Mouse (Mus musculus) CH12.LX (cell line): ENCODE measurements at regions not wholly inside any gene's neighbourhood (a gene's known extent, or its start where the extent isn't known, plus 50 kb on each side); places are given as distances from the start of the nearest gene placed in this dataset.

Source experiments
- DNase-seq: peaks from one replicate; pipeline ENCODE4 v3.0.0-alpha.2; 2013; ENCODE audit errors: extremely low read depth
- H3K27ac ChIP-seq: 2 replicates; pipeline ENCODE4 v1.5.1; 2012; ENCODE audit warnings: low read depth, mild to moderate bottlenecking, control low read depth, moderate library complexity; ENCODE audit not compliant: insufficient read depth
- H3K27me3 ChIP-seq: replicated peaks from 2 replicates; pipeline ENCODE3; 2012; ENCODE audit warnings: inconsistent platforms
- H3K36me3 ChIP-seq, 2 experiments: replicated peaks in 1 of 2; 2 replicates each; pipeline versions ENCODE3 to v1.6.1; 2012; ENCODE audit warnings: inconsistent platforms in 1 of 2, low read length in 1 of 2, mild to moderate bottlenecking in 1 of 2, mixed read lengths in 1 of 2, moderate library complexity in 1 of 2; ENCODE audit not compliant: control insufficient read depth in 1 of 2, insufficient read depth in 1 of 2
- H3K4me1 ChIP-seq, 2 experiments: 2 replicates each; pipeline ENCODE4 v1.6.1; 2012; ENCODE audit warnings: inconsistent platforms in 1 of 2, moderate library complexity in 1 of 2; ENCODE audit not compliant: insufficient read depth in 2 of 2, control insufficient read depth in 1 of 2
- H3K4me2 ChIP-seq: 2 replicates; pipeline ENCODE4 v1.6.1; 2012; ENCODE audit warnings: low read depth, mild to moderate bottlenecking, control low read depth; ENCODE audit not compliant: poor library complexity, insufficient read depth, severe bottlenecking
- H3K4me3 ChIP-seq, 3 experiments: fragments of 150-350 bp in 1 of 3; sonication (generic) in 1 of 3; replicated peaks in 1 of 3; 2 replicates each; pipeline versions ENCODE3 to v1.5.1; 2011 to 2012; ENCODE audit warnings: low read depth in 2 of 3, low read length in 2 of 3, mild to moderate bottlenecking in 2 of 3, moderate library complexity in 2 of 3, control low read depth in 1 of 3, improper control_type of control experiment in 1 of 3, inconsistent platforms in 1 of 3, mixed read lengths in 1 of 3; ENCODE audit not compliant: poor library complexity in 1 of 3
- H3K79me2 ChIP-seq: replicated peaks from 2 replicates; pipeline ENCODE4 v1.6.1; 2012; ENCODE audit warnings: mild to moderate bottlenecking, moderate library complexity; ENCODE audit not compliant: control insufficient read depth, poor library complexity, insufficient read depth, severe bottlenecking; ENCODE audit errors: extremely low read depth
- H3K9ac ChIP-seq: 2 replicates; pipeline ENCODE4 v1.6.1; 2012; ENCODE audit warnings: low read depth, mild to moderate bottlenecking, control low read depth, moderate library complexity; ENCODE audit not compliant: insufficient read depth
- H3K9me3 ChIP-seq: replicated peaks from 2 replicates; pipeline ENCODE3; 2012; ENCODE audit warnings: low read length, inconsistent platforms, mixed read lengths
- BHLHE40 ChIP-seq: IDR thresholded peaks from 2 replicates; pipeline ENCODE4 v1.6.1; 2011; ENCODE audit warnings: mild to moderate bottlenecking, low read depth, low read length, improper control_type of control experiment
- CHD1 ChIP-seq: IDR thresholded peaks from 2 replicates; pipeline ENCODE4 v1.6.1; 2012; ENCODE audit warnings: low read depth, low read length, improper control_type of control experiment, inconsistent platforms
- CTCF ChIP-seq, 2 experiments: IDR thresholded peaks in 1 of 2; conservative IDR thresholded peaks in 1 of 2; 2 replicates each; pipeline ENCODE4 v1.5.1; 2011 to 2012; ENCODE audit warnings: low read depth in 2 of 2, low read length in 2 of 2, improper control_type of control experiment in 1 of 2, inconsistent platforms in 1 of 2, mild to moderate bottlenecking in 1 of 2, moderate library complexity in 1 of 2
- E2F4 ChIP-seq: IDR thresholded peaks from 2 replicates; pipeline ENCODE4 v1.6.1; 2011; ENCODE audit warnings: low read depth, low read length, improper control_type of control experiment; ENCODE audit not compliant: insufficient replicate concordance
- ELF1 ChIP-seq: IDR thresholded peaks from 2 replicates; pipeline ENCODE4 v1.6.1; 2014; ENCODE audit warnings: low read depth, mild to moderate bottlenecking, inconsistent platforms, low read length, improper control_type of control experiment
- EP300 ChIP-seq: IDR thresholded peaks from 2 replicates; pipeline ENCODE4 v1.6.1; 2011; ENCODE audit warnings: low read length, improper control_type of control experiment
- IRF4 ChIP-seq: IDR thresholded peaks from 2 replicates; pipeline ENCODE4 v1.6.1; 2014; ENCODE audit warnings: low read depth, mild to moderate bottlenecking, inconsistent platforms, low read length, improper control_type of control experiment
- JUN ChIP-seq: IDR thresholded peaks from 2 replicates; pipeline ENCODE4 v1.6.1; 2011; ENCODE audit warnings: low read depth, mild to moderate bottlenecking, low read length, improper control_type of control experiment, moderate library complexity; ENCODE audit not compliant: insufficient read depth
- JUND ChIP-seq: conservative IDR thresholded peaks from 2 replicates; pipeline ENCODE4 v1.6.1; 2011; ENCODE audit warnings: low read depth, low read length, improper control_type of control experiment
- MAFK ChIP-seq: IDR thresholded peaks from 2 replicates; pipeline ENCODE4 v1.6.1; 2011; ENCODE audit warnings: low read length, improper control_type of control experiment; ENCODE audit not compliant: insufficient replicate concordance
- MAZ ChIP-seq: IDR thresholded peaks from 2 replicates; pipeline ENCODE4 v1.6.1; 2012; ENCODE audit warnings: low read depth, mild to moderate bottlenecking, inconsistent platforms, low read length, improper control_type of control experiment, moderate library complexity
- MYC ChIP-seq: IDR thresholded peaks from 2 replicates; pipeline ENCODE4 v1.6.1; 2011; ENCODE audit warnings: low read depth, mild to moderate bottlenecking, improper control_type of control experiment, low read length
- NELFE ChIP-seq: IDR thresholded peaks from 2 replicates; pipeline ENCODE4 v1.6.1; 2011; ENCODE audit warnings: low read depth, low read length, improper control_type of control experiment
- PAX5 ChIP-seq: IDR thresholded peaks from 2 replicates; pipeline ENCODE4 v1.6.1; 2012; ENCODE audit warnings: low read length, inconsistent platforms, mixed read lengths
- POLR2A ChIP-seq: IDR thresholded peaks from 2 replicates; pipeline ENCODE4 v1.6.1; 2011; ENCODE audit warnings: low read depth, mild to moderate bottlenecking, improper control_type of control experiment, low read length
- POLR2AphosphoS2 ChIP-seq: IDR thresholded peaks from 2 replicates; pipeline ENCODE4 v1.6.1; 2011; ENCODE audit warnings: low read depth, low read length, improper control_type of control experiment
- RAD21 ChIP-seq: IDR thresholded peaks from 2 replicates; pipeline ENCODE4 v1.6.1; 2011; ENCODE audit warnings: low read depth, mild to moderate bottlenecking, low read length, improper control_type of control experiment, moderate library complexity
- RCOR1 ChIP-seq: conservative IDR thresholded peaks from 2 replicates; pipeline ENCODE4 v1.6.1; 2012; ENCODE audit warnings: low read depth, mild to moderate bottlenecking, inconsistent platforms, low read length, improper control_type of control experiment
- SIN3A ChIP-seq: IDR thresholded peaks from 2 replicates; pipeline ENCODE4 v1.6.1; 2012; ENCODE audit warnings: low read length, improper control_type of control experiment, inconsistent platforms
- UBTF ChIP-seq: IDR thresholded peaks from 2 replicates; pipeline ENCODE4 v1.6.1; 2012; ENCODE audit warnings: low read depth, mild to moderate bottlenecking, inconsistent platforms, low read length, improper control_type of control experiment, moderate library complexity
- USF1 ChIP-seq: IDR thresholded peaks from 2 replicates; pipeline ENCODE4 v1.6.1; 2014; ENCODE audit warnings: low read depth, mild to moderate bottlenecking, inconsistent platforms, low read length, improper control_type of control experiment
- USF2 ChIP-seq: conservative IDR thresholded peaks from 2 replicates; pipeline ENCODE4 v1.6.1; 2011; ENCODE audit warnings: low read depth, low read length, improper control_type of control experiment
- ZC3H11A ChIP-seq: IDR thresholded peaks from 2 replicates; pipeline ENCODE4 v1.6.1; 2012; ENCODE audit warnings: low read depth, mild to moderate bottlenecking, inconsistent platforms, low read length, improper control_type of control experiment
- ZKSCAN1 ChIP-seq: IDR thresholded peaks from 2 replicates; pipeline ENCODE4 v1.6.1; 2012; ENCODE audit warnings: low read depth, inconsistent platforms, low read length, improper control_type of control experiment, borderline replicate concordance
- ZNF384 ChIP-seq: IDR thresholded peaks from 2 replicates; pipeline ENCODE4 v1.6.1; 2012; ENCODE audit warnings: low read depth, low read length, improper control_type of control experiment, inconsistent platforms
- dilution Hi-C: fragments of 300-500 bp; cut with MboI; formaldehyde crosslinking; loops from 2 replicates; pipeline ENCODE4 v1.14.3; 2020; ENCODE audit warnings: low sequenced_read_pairs; ENCODE audit not compliant: extremely low pct_unique_long_range_greater_than_20kb, extremely low pct_ligation_motif_present
- in situ Hi-C: fragments of 300-500 bp; cut with MboI; formaldehyde crosslinking; loops from 3 replicates; pipeline ENCODE4 v1.14.3; 2019; ENCODE audit warnings: low sequenced_read_pairs, low pct_ligation_motif_present, low pct_unique_long_range_greater_than_20kb, mixed read lengths

DNA sequence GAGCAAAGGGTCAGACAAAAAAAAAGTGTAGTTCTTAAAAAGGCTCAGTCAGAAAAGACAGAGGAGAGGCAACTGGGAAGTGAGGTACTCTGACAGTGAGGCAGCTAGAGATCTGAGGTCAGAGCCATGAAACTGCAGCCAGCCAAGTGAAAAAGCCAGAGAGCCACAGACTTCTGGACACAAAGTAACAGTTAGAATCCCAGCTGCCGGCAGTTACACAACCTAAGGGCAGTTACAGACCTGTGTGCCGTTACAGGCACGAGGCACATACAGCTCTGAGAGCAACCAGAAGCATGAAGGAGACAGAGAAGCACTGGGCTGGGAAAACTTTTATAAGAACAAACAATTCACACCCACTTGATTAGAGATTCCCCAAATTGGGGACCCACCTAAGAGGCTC lies 94.9 kb upstream of the Kdm8 start:
- no peak overlapping the region for H3K27ac ChIP-seq
- no peaks in the 10 kb centered on the region for H3K36me3 ChIP-seq
- dilution Hi-C loops (no loop called here), in situ Hi-C loops (no loop called here)
- H3K4me2 ChIP-seq = no peak overlapping the region
- H3K79me2 ChIP-seq = no peaks in the 10 kb centered on the region
- no peaks in the 10 kb centered on the region for H3K4me1 ChIP-seq
- DNase-seq = no peak
- H3K4me3 ChIP-seq = no peak overlapping the region
- no peaks in the 10 kb centered on the region for H3K9me3 ChIP-seq
- TF ChIP-seq ELF1 (no peak), JUND (no peak), EP300 (no peak), USF1 (no peak), NELFE (no peak), MAFK (no peak), RAD21 (no peak), ZKSCAN1 (no peak), IRF4 (no peak), MAZ (no peak), SIN3A (no peak), JUN (no peak), ZNF384 (no peak), POLR2A (no peak), RCOR1 (no peak), E2F4 (no peak), BHLHE40 (no peak)
- peaks cover 72% of the 10 kb centered on the region for H3K27me3 ChIP-seq
- H3K9ac ChIP-seq = no peak overlapping the region

DNA sequence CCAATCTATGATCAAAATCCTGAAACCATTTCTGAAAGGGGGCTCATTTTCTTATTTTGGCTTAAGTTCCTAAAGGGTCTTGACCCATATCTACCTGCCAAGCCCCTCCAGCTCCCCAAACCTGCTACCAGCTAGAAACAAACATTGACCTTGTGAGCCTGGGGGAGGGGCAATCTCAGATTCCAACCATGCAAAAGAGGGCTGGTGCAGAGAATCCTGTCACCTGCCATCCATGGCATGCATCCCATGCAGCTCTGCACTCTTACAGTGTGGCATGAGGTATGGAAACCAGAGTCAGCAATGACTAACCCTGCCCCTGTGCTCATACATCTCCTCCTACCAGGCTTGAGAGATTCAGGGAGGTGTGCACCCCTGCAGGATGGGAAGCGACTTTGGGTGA lies 90.3 kb upstream of the Kdm8 start:
- Histone ChIP-seq H3K79me2 (no peaks in the 10 kb centered on the region), H3K9me3 (no peaks in the 10 kb centered on the region), H3K4me3 (no peak overlapping the region), H3K36me3 (no peaks in the 10 kb centered on the region), H3K4me2 (no peak overlapping the region), H3K27ac (no peak overlapping the region), H3K27me3 (peaks cover 94% of the 10 kb centered on the region), H3K4me1 (no peaks in the 10 kb centered on the region), H3K9ac (no peak overlapping the region)
- no peak for DNase-seq
- TF ChIP-seq MYC (no peak), IRF4 (no peak), POLR2AphosphoS2 (no peak), PAX5 (no peak), MAZ (no peak), BHLHE40 (no peak), SIN3A (no peak), CHD1 (no peak), EP300 (no peak), CTCF (conservative IDR thresholded peaks at IDR 0.05 in 1 of 2, IDR thresholded peaks at IDR 0.05 in 1 of 2; ENCODE audit: low read depth in 2 of 2, low read length in 2 of 2) (no peak), ZC3H11A (no peak), USF2 (no peak), UBTF (no peak)
- dilution Hi-C loops = no loop called here
- in situ Hi-C loops = no loop called here
